Mouse (Mus musculus) cerebellum, adult 2 months (tissue): Measurements from ENCODE around the gene Rasgrp2.

ENCODE experiments used
- CTCF ChIP-seq: fragments of 200-500 bp; IDR thresholded peaks from 2 replicates; pipeline ENCODE4 v1.5.1; 2011; ENCODE audit warnings: low read depth, mild to moderate bottlenecking, control low read depth, low read length, moderate library complexity, borderline replicate concordance; ENCODE audit not compliant: insufficient read depth
- POLR2A ChIP-seq: fragments of 200-500 bp; IDR thresholded peaks from 2 replicates; pipeline ENCODE4 v1.6.1; 2011; ENCODE audit warnings: low read length, control low read depth, borderline replicate concordance; ENCODE audit not compliant: insufficient read depth

DNA sequence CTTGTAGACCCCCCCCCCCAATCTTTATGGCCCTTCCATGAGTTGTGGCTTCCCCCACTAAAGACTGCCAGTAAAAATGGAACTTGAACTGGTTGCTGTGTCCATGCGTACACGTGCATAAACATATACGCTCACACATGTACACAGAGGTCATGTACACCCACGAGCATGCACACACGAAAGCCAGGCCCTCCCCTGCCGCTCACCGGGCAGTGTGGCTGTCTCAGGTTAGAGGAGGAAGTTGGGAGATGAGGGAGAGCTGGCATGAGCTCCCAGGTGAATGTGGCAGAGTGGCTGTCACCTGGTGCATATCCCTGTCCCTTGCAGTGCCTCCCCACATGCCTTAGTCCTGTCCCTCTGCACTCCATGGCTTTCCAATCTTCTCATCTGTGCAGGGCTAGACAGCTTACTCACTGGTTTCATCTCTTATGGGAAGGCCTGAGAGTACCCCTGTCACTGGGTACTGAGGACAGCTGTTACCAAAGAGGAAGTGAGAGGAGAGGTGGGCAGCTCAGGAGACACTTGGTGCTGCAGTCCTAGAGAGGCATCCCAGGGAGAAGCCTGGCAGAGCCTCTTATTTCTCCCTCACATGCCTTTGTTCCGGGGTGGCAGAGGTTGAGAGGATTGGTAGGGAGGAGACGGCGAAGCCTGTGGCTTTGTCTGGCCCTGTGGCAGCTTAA lies 55.0 kb downstream of the Rasgrp2 start:
- TF ChIP-seq POLR2A, result no peak
- no peak for TF ChIP-seq CTCF
